Mouse (Mus musculus) kidney, adult 2 months (tissue): ENCODE measurements at regions not wholly inside any gene's neighbourhood (a gene's known extent, or its start where the extent isn't known, plus 50 kb on each side); places are given as distances from the start of the nearest gene placed in this dataset.

ENCODE experiments used
- CTCF ChIP-seq: fragments of 200-500 bp; conservative IDR thresholded peaks from 2 replicates; pipeline ENCODE4 v1.5.1; 2011; ENCODE audit warnings: low read depth, mild to moderate bottlenecking, control low read depth, low read length, moderate library complexity, mixed read lengths; ENCODE audit not compliant: insufficient read depth, insufficient read length
- POLR2A ChIP-seq: fragments of 200-500 bp; IDR thresholded peaks from one replicate; pipeline ENCODE4 v1.6.1; 2011; ENCODE audit warnings: low read depth, low read length, control low read depth

DNA sequence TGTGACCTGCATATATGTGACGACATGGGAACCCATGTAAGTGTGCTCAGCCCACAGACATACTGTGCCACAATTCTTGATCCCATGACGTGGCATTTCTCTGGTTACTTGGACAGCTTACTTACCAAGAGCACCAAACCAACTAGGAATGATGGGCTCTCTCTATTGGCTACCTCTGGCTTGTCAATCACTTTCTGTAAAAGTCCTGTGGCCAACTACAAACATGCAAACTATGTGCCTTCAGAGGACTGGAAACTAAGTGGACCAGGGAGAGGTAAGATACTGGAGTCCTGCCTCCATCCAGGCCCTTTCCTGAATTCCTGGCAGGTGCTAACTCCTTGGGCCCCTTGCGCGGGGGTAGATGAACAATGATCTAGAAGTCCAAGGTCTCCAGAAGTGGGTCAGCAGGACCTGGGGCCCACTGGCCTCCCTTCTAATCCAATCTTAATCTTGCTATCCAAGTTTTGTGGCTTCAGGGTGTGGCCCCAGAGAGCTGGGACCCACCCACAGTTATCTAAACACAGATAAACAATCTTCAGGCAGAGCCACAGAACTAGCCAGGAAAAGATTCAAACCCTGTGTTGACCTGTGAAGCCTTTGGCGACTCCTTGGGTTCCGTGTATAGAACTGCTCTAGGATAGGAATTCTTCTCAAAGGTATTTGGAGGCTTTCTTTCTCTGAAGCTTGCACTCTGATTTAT is 163.7 kb upstream of the Spdye4c start:
- TF ChIP-seq POLR2A = no peak
- no peak for TF ChIP-seq CTCF
